Mouse (Mus musculus): ENCODE measurements at regions not wholly inside any gene's neighbourhood (a gene's known extent, or its start where the extent isn't known, plus 50 kb on each side); places are given as distances from the start of the nearest gene placed in this dataset.

GRCm38 (mm10) chr4:71517921-71518404 lies 239.8 kb downstream of the Gm11232 start:
- no peak overlapping the region for H3K27ac ChIP-seq (ENCODE audit: low read depth)
- H3K4me1 ChIP-seq (ENCODE audit: control insufficient read depth, insufficient read depth), result no peaks in the 10 kb centered on the region
- no peak overlapping the region for H3K9ac ChIP-seq (replicated peaks; ENCODE audit: low read depth, low read length)
- no peaks in the 10 kb centered on the region for H3K9me3 ChIP-seq (replicated peaks; ENCODE audit: control insufficient read depth, low read length)
- ATAC-seq (ENCODE audit: insufficient read depth, low read depth) (no peak), DNase-seq (ENCODE audit: low spot score) (no peak)
- no peak overlapping the region for H3K4me3 ChIP-seq (ENCODE audit: low read depth, low read length)
- no peak overlapping the region for H3K4me2 ChIP-seq (ENCODE audit: low read depth, low read length)
- no peaks in the 10 kb centered on the region for H3K36me3 ChIP-seq (replicated peaks; ENCODE audit: control insufficient read depth, insufficient read depth, low read length)
- WGBS, result 73% methylated on average over 2 of the region's 2 CpGs
- H3K27me3 ChIP-seq (ENCODE audit: control insufficient read depth, insufficient read depth, low read length), result no peaks in the 10 kb centered on the region
- no peak for TF ChIP-seq EP300 (IDR thresholded peaks at IDR 0.05; ENCODE audit: low read depth)
- no peak for TF ChIP-seq CTCF (IDR thresholded peaks at IDR 0.05; ENCODE audit: low read depth)

DNA sequence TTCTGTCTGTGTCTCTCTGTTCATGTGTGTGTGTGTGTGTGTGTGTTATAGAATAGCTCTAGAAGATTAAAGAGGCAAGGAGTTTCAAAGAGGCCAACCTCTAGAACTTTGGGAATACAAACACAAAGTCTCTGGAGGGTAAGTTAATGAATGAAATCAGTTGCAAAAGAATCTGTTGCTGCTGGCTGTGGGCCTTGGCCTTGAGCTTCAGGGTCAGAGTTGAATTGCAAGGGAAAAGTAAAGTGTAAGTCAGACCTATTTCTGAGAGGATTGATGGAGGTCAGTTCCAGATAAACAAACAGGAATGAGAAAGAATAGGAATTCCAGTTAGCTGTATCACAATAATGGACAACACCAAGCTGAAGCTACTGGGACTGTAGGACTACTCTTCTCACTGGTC lies 250.9 kb downstream of the Gm11232 start:
- no peak for DNase-seq (ENCODE audit: low spot score)
- Histone ChIP-seq H3K9me3 (replicated peaks; ENCODE audit: control insufficient read depth, low read length) (no peaks in the 10 kb centered on the region), H3K27ac (ENCODE audit: low read depth) (no peak overlapping the region), H3K9ac (replicated peaks; ENCODE audit: low read depth, low read length) (no peak overlapping the region), H3K36me3 (replicated peaks; ENCODE audit: control insufficient read depth, insufficient read depth, low read length) (no peaks in the 10 kb centered on the region), H3K27me3 (ENCODE audit: control insufficient read depth, insufficient read depth, low read length) (no peaks in the 10 kb centered on the region), H3K4me1 (ENCODE audit: control insufficient read depth, insufficient read depth) (no peaks in the 10 kb centered on the region), H3K4me2 (ENCODE audit: low read depth, low read length) (no peak overlapping the region), H3K4me3 (ENCODE audit: low read depth, low read length) (no peak overlapping the region)
- TF ChIP-seq CTCF (IDR thresholded peaks at IDR 0.05; ENCODE audit: low read depth) (no peak), EP300 (IDR thresholded peaks at IDR 0.05; ENCODE audit: low read depth) (no peak)
- ATAC-seq (ENCODE audit: insufficient read depth, low read depth), result no peak

- Histone ChIP-seq H3K4me1 (ENCODE audit: control insufficient read depth, insufficient read depth) (no peaks in the 10 kb centered on the region), H3K27me3 (ENCODE audit: control insufficient read depth, insufficient read depth, low read length) (no peaks in the 10 kb centered on the region), H3K9me3 (replicated peaks; ENCODE audit: control insufficient read depth, low read length) (no peaks in the 10 kb centered on the region), H3K9ac (replicated peaks; ENCODE audit: low read depth, low read length) (no peak overlapping the region), H3K4me3 (ENCODE audit: low read depth, low read length) (no peak overlapping the region), H3K4me2 (ENCODE audit: low read depth, low read length) (no peak overlapping the region), H3K27ac (ENCODE audit: low read depth) (no peak overlapping the region), H3K36me3 (replicated peaks; ENCODE audit: control insufficient read depth, insufficient read depth, low read length) (no peaks in the 10 kb centered on the region)
- no peak for TF ChIP-seq CTCF (IDR thresholded peaks at IDR 0.05; ENCODE audit: low read depth)
- TF ChIP-seq EP300 (IDR thresholded peaks at IDR 0.05; ENCODE audit: low read depth), result no peak
- no peak for DNase-seq (ENCODE audit: low spot score)
- WGBS, result 64% methylated on average over 2 of the region's 2 CpGs
- no peak for ATAC-seq (ENCODE audit: insufficient read depth, low read depth)
These were observed 268.0 kb downstream of the Gm11232 start for GRCm38 (mm10) chr4:71489788-71490187.

DNA sequence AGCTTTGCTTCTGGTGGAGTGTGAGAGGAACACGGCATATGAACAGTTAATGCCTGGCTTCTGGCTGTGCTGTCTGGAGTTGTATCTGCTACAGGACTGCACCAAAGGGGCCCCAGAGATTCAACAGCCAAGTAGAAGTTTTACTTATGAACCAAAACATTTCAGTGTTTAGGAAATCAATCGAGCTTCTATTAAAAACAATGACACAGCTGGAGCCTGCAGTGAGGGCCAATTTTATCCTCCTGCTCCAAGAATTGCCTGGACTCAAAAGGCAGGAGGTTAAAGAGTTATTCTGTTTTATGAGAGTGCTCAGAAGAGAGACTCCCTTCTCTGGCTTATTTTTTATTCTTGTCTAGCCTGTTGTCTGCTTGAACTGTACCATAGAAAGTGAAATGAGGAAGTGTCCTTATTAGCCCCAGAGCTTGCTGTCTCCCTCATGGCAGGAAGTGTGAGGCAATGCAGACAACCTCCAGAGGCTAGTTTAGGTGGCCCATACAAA lies 269.1 kb downstream of the Gm11232 start:
- Histone ChIP-seq H3K4me3 (ENCODE audit: low read depth, low read length) (no peak overlapping the region), H3K27ac (ENCODE audit: low read depth) (no peak overlapping the region), H3K36me3 (replicated peaks; ENCODE audit: control insufficient read depth, insufficient read depth, low read length) (no peaks in the 10 kb centered on the region), H3K4me1 (ENCODE audit: control insufficient read depth, insufficient read depth) (no peaks in the 10 kb centered on the region), H3K9me3 (replicated peaks; ENCODE audit: control insufficient read depth, low read length) (no peaks in the 10 kb centered on the region), H3K27me3 (ENCODE audit: control insufficient read depth, insufficient read depth, low read length) (no peaks in the 10 kb centered on the region), H3K9ac (replicated peaks; ENCODE audit: low read depth, low read length) (no peak overlapping the region), H3K4me2 (ENCODE audit: low read depth, low read length) (no peak overlapping the region)
- no peak for TF ChIP-seq EP300 (IDR thresholded peaks at IDR 0.05; ENCODE audit: low read depth)
- no peak for TF ChIP-seq CTCF (IDR thresholded peaks at IDR 0.05; ENCODE audit: low read depth)
- ATAC-seq (ENCODE audit: insufficient read depth, low read depth) (no peak), DNase-seq (ENCODE audit: low spot score) (no peak)
- 24% methylated on average over 2 of the region's 2 CpGs for WGBS

DNA sequence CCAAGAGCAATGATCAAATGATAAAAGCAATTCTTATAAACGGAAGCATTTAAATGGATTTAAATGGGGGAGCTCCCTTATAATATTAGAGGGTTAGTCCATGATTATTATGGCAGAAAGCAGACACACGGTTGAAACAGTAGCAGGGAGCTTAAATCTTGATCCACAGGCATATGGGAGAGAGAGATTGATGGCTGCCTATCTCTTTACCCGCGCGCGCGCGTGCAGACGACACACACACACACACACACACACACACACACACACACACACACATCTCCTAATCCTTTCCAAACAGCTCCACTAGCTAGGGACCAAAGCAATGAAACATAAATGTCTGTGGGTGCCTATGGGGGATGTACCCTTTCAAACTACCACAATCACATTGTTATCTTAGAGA lies 269.7 kb downstream of the Gm11232 start:
- no peak overlapping the region for H3K4me3 ChIP-seq (ENCODE audit: low read depth, low read length)
- TF ChIP-seq EP300 (IDR thresholded peaks at IDR 0.05; ENCODE audit: low read depth), result no peak
- H3K4me2 ChIP-seq (ENCODE audit: low read depth, low read length), result no peak overlapping the region
- WGBS, result 84% methylated on average over 9 of the region's 9 CpGs
- H3K27me3 ChIP-seq (ENCODE audit: control insufficient read depth, insufficient read depth, low read length), result no peaks in the 10 kb centered on the region
- ATAC-seq (ENCODE audit: insufficient read depth, low read depth) (no peak), DNase-seq (ENCODE audit: low spot score) (no peak)
- H3K36me3 ChIP-seq (replicated peaks; ENCODE audit: control insufficient read depth, insufficient read depth, low read length), result no peaks in the 10 kb centered on the region
- no peak overlapping the region for H3K27ac ChIP-seq (ENCODE audit: low read depth)
- no peaks in the 10 kb centered on the region for H3K4me1 ChIP-seq (ENCODE audit: control insufficient read depth, insufficient read depth)
- no peaks in the 10 kb centered on the region for H3K9me3 ChIP-seq (replicated peaks; ENCODE audit: control insufficient read depth, low read length)
- H3K9ac ChIP-seq (replicated peaks; ENCODE audit: low read depth, low read length), result no peak overlapping the region

DNA sequence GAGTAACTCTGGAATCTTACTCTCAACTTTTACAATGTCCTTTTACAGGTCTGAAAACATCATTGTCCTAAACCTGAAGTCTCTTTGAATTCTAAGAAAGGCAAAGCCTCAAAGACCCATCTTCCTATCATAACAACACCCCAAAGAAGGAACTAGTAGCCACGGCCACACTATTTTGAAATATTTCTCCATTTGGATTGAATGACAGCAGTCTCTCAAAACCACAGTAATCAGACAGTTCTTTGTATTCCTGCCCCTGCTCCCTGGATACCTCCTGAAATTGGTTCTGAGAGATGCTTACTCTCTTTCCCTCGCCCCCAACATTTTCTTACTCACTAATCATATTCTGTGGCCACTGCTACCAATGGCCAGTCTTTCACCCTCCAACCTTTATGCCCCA lies 276.8 kb downstream of the Gm11232 start:
- no peak overlapping the region for H3K9ac ChIP-seq (replicated peaks; ENCODE audit: low read depth, low read length)
- no peak overlapping the region for H3K4me3 ChIP-seq (ENCODE audit: low read depth, low read length)
- no peak for ATAC-seq (ENCODE audit: insufficient read depth, low read depth)
- no peak overlapping the region for H3K27ac ChIP-seq (ENCODE audit: low read depth)
- H3K9me3 ChIP-seq (replicated peaks; ENCODE audit: control insufficient read depth, low read length), result no peaks in the 10 kb centered on the region
- no peaks in the 10 kb centered on the region for H3K27me3 ChIP-seq (ENCODE audit: control insufficient read depth, insufficient read depth, low read length)
- no peak overlapping the region for H3K4me2 ChIP-seq (ENCODE audit: low read depth, low read length)
- no peaks in the 10 kb centered on the region for H3K36me3 ChIP-seq (replicated peaks; ENCODE audit: control insufficient read depth, insufficient read depth, low read length)
- no peak for TF ChIP-seq EP300 (IDR thresholded peaks at IDR 0.05; ENCODE audit: low read depth)
- no peak for DNase-seq (ENCODE audit: low spot score)
- H3K4me1 ChIP-seq (ENCODE audit: control insufficient read depth, insufficient read depth), result no peaks in the 10 kb centered on the region
- WGBS, result 67% methylated on average over 2 of the region's 2 CpGs
